Mouse (Mus musculus) liver, postnatal 0 days (tissue): Measurements from ENCODE around the gene Exd2.

Experiments used
- CTCF ChIP-seq: sonication (generic); IDR thresholded peaks from 2 replicates; pipeline ENCODE4 v1.5.1; 2016; ENCODE audit warnings: antibody characterized with exemption, low read depth
- EP300 ChIP-seq: IDR thresholded peaks from 2 replicates; pipeline ENCODE4 v1.6.1; 2016; ENCODE audit warnings: antibody characterized with exemption, low read depth, mild to moderate bottlenecking

GRCm38 (mm10) chr12:80493311-80493710 lies 30.4 kb downstream of the Exd2 start:
- no peak for TF ChIP-seq CTCF
- TF ChIP-seq EP300 = no peak
